Mouse (Mus musculus): ENCODE measurements around the gene Akna. TPM values are rescaled to one million over a fixed set of nuclear protein-coding genes. Genes with fewer than 3 reads are reported as not detected.
A peak's percentile ranks its signal among the peaks of the same experiment; 100 is the strongest.

The Akna gene
- polyA plus RNA-seq, 1 experiment from 2014 or later = 6.0 TPM

- no peaks in the 10 kb centered on the region for H3K9me3 ChIP-seq (ENCODE audit: control insufficient read depth, low read length)
- no peak overlapping the region for H3K9ac ChIP-seq (ENCODE audit: low read length)
- DNase-seq (ENCODE audit: low spot score) (no peak), ATAC-seq (ENCODE audit: insufficient read depth, low FRiP score, low TSS enrichment) (no peak)
- H3K4me2 ChIP-seq (ENCODE audit: low read depth) = no peak overlapping the region
- H3K4me1 ChIP-seq (ENCODE audit: control insufficient read depth, insufficient read depth, low read length) = peaks cover 3% of the 10 kb centered on the region; the same call in 1 of the 2 replicates
- no peak overlapping the region for H3K27ac ChIP-seq (ENCODE audit: low read depth, low read length)
- H3K27me3 ChIP-seq (ENCODE audit: control insufficient read depth, insufficient read depth, low read length) = no peaks in the 10 kb centered on the region
- H3K36me3 ChIP-seq (ENCODE audit: control insufficient read depth, insufficient read depth, low read length) = no peaks in the 10 kb centered on the region; the same call in 1 of the 2 replicates
- WGBS = 67% methylated on average over 11 of the region's 11 CpGs
- H3K4me3 ChIP-seq (ENCODE audit: low read depth, low read length) = no peak overlapping the region
Measured at GRCm38 (mm10) chr4:63398854-63399609, 4.1 kb downstream of the Akna start.

- Histone ChIP-seq H3K4me1 (ENCODE audit: control insufficient read depth, insufficient read depth, low read length) (0 out of 2 replicates have a peak, but pooled peaks cover 3% of the 10 kb centered on the region), H3K27me3 (ENCODE audit: control insufficient read depth, insufficient read depth, low read length) (no peaks in the 10 kb centered on the region), H3K4me3 (ENCODE audit: low read depth, low read length) (no peak overlapping the region), H3K9me3 (ENCODE audit: control insufficient read depth, low read length) (no peaks in the 10 kb centered on the region), H3K27ac (ENCODE audit: low read depth, low read length) (no peak overlapping the region), H3K36me3 (ENCODE audit: control insufficient read depth, insufficient read depth, low read length) (no peaks in the 10 kb centered on the region; the same call in 1 of the 2 replicates), H3K9ac (ENCODE audit: low read length) (no peak overlapping the region), H3K4me2 (ENCODE audit: low read depth) (no peak overlapping the region)
- 86% methylated on average over 10 of the region's 10 CpGs for WGBS
- ATAC-seq (ENCODE audit: insufficient read depth, low FRiP score, low TSS enrichment) (no peak), DNase-seq (ENCODE audit: low spot score) (no peak)
Measured at GRCm38 (mm10) chr4:63397981-63398537, 5.1 kb downstream of the Akna start.

GRCm38 (mm10) chr4:63391322-63391721 is 11.8 kb downstream of the Akna start:
- Histone ChIP-seq H3K27me3 (ENCODE audit: control insufficient read depth, insufficient read depth, low read length) (no peaks in the 10 kb centered on the region), H3K27ac (ENCODE audit: low read depth, low read length) (no peak overlapping the region), H3K4me2 (ENCODE audit: low read depth) (no peak overlapping the region), H3K9me3 (ENCODE audit: control insufficient read depth, low read length) (no peaks in the 10 kb centered on the region), H3K4me1 (ENCODE audit: control insufficient read depth, insufficient read depth, low read length) (peaks cover 13% of the 10 kb centered on the region), H3K9ac (ENCODE audit: low read length) (no peak overlapping the region), H3K4me3 (ENCODE audit: low read depth, low read length) (no peak overlapping the region), H3K36me3 (ENCODE audit: control insufficient read depth, insufficient read depth, low read length) (no peaks in the 10 kb centered on the region; the same call in 1 of the 2 replicates)
- 84% methylated on average over 6 of the region's 6 CpGs for WGBS
- ATAC-seq (ENCODE audit: insufficient read depth, low FRiP score, low TSS enrichment) (no peak), DNase-seq (ENCODE audit: low spot score) (no peak)

- DNase-seq (ENCODE audit: low spot score) (no peak), ATAC-seq (ENCODE audit: insufficient read depth, low FRiP score, low TSS enrichment) (peak; percentile 67)
- Histone ChIP-seq H3K9me3 (ENCODE audit: control insufficient read depth, low read length) (no peaks in the 10 kb centered on the region), H3K27ac (ENCODE audit: low read depth, low read length) (no peak overlapping the region), H3K9ac (ENCODE audit: low read length) (no peak overlapping the region), H3K4me2 (ENCODE audit: low read depth) (no peak overlapping the region), H3K4me3 (ENCODE audit: low read depth, low read length) (no peak overlapping the region), H3K27me3 (ENCODE audit: control insufficient read depth, insufficient read depth, low read length) (no peaks in the 10 kb centered on the region), H3K4me1 (ENCODE audit: control insufficient read depth, insufficient read depth, low read length) (peaks cover 13% of the 10 kb centered on the region), H3K36me3 (ENCODE audit: control insufficient read depth, insufficient read depth, low read length) (no peaks in the 10 kb centered on the region; the same call in 1 of the 2 replicates)
- WGBS = 54% methylated on average over 11 of the region's 11 CpGs
Measured at GRCm38 (mm10) chr4:63389887-63390528, 13.1 kb downstream of the Akna start.

GRCm38 (mm10) chr4:63389121-63389886 is 13.8 kb downstream of the Akna start:
- Histone ChIP-seq H3K36me3 (ENCODE audit: control insufficient read depth, insufficient read depth, low read length) (no peaks in the 10 kb centered on the region; the same call in 1 of the 2 replicates), H3K4me1 (ENCODE audit: control insufficient read depth, insufficient read depth, low read length) (peaks cover 13% of the 10 kb centered on the region), H3K27ac (ENCODE audit: low read depth, low read length) (peak overlapping the region; percentile 17; the same call in 1 of the 2 replicates), H3K4me2 (ENCODE audit: low read depth) (no peak overlapping the region), H3K9me3 (ENCODE audit: control insufficient read depth, low read length) (no peaks in the 10 kb centered on the region), H3K9ac (ENCODE audit: low read length) (no peak overlapping the region; the same call in 1 of the 2 replicates), H3K27me3 (ENCODE audit: control insufficient read depth, insufficient read depth, low read length) (no peaks in the 10 kb centered on the region), H3K4me3 (ENCODE audit: low read depth, low read length) (no peak overlapping the region)
- DNase-seq (ENCODE audit: low spot score) = no peak
- peak; percentile 67 for ATAC-seq (ENCODE audit: insufficient read depth, low FRiP score, low TSS enrichment)
- 32% methylated on average over 8 of the region's 8 CpGs for WGBS

- no peaks in the 10 kb centered on the region for H3K9me3 ChIP-seq (ENCODE audit: control insufficient read depth, low read length)
Measured at GRCm38 (mm10) chr4:63388029-63388428, 15.1 kb downstream of the Akna start.

GRCm38 (mm10) chr4:63385784-63386183 is 17.4 kb downstream of the Akna start:
- H3K4me3 ChIP-seq (ENCODE audit: low read depth, low read length) = no peak overlapping the region
- no peaks in the 10 kb centered on the region for H3K36me3 ChIP-seq (ENCODE audit: control insufficient read depth, insufficient read depth, low read length)
- no peaks in the 10 kb centered on the region for H3K9me3 ChIP-seq (ENCODE audit: control insufficient read depth, low read length)
- WGBS = 92% methylated on average over 11 of the region's 11 CpGs
- ATAC-seq (ENCODE audit: insufficient read depth, low FRiP score, low TSS enrichment) (no peak), DNase-seq (ENCODE audit: low spot score) (no peak)
- no peak overlapping the region for H3K9ac ChIP-seq (ENCODE audit: low read length)
- peaks cover 13% of the 10 kb centered on the region for H3K4me1 ChIP-seq (ENCODE audit: control insufficient read depth, insufficient read depth, low read length)
- H3K4me2 ChIP-seq (ENCODE audit: low read depth) = no peak overlapping the region
- H3K27ac ChIP-seq (ENCODE audit: low read depth, low read length) = no peak overlapping the region
- H3K27me3 ChIP-seq (ENCODE audit: control insufficient read depth, insufficient read depth, low read length) = no peaks in the 10 kb centered on the region

More at GRCm38 (mm10) chr4:63388029-63388428, 15.1 kb downstream of the Akna start:
- H3K4me1 ChIP-seq (ENCODE audit: control insufficient read depth, insufficient read depth, low read length) = peaks cover 13% of the 10 kb centered on the region
- H3K4me2 ChIP-seq (ENCODE audit: low read depth) = no peak overlapping the region
- 74% methylated on average over 6 of the region's 6 CpGs for WGBS
- H3K4me3 ChIP-seq (ENCODE audit: low read depth, low read length) = no peak overlapping the region
- ATAC-seq (ENCODE audit: insufficient read depth, low FRiP score, low TSS enrichment) (no peak), DNase-seq (ENCODE audit: low spot score) (no peak)
- no peak overlapping the region for H3K27ac ChIP-seq (ENCODE audit: low read depth, low read length)
- no peak overlapping the region for H3K9ac ChIP-seq (ENCODE audit: low read length)
- H3K36me3 ChIP-seq (ENCODE audit: control insufficient read depth, insufficient read depth, low read length) = no peaks in the 10 kb centered on the region
- H3K27me3 ChIP-seq (ENCODE audit: control insufficient read depth, insufficient read depth, low read length) = no peaks in the 10 kb centered on the region

- H3K36me3 ChIP-seq (ENCODE audit: control insufficient read depth, insufficient read depth, low read length) = peaks cover 3% of the 10 kb centered on the region; the same call in 1 of the 2 replicates
- no peak overlapping the region for H3K4me2 ChIP-seq (ENCODE audit: low read depth)
- DNase-seq (ENCODE audit: low spot score) (no peak), ATAC-seq (ENCODE audit: insufficient read depth, low FRiP score, low TSS enrichment) (no peak)
- 95% methylated on average over 3 of the region's 3 CpGs for WGBS
- peaks cover 13% of the 10 kb centered on the region for H3K4me1 ChIP-seq (ENCODE audit: control insufficient read depth, insufficient read depth, low read length)
- H3K9ac ChIP-seq (ENCODE audit: low read length) = no peak overlapping the region
- no peak overlapping the region for H3K27ac ChIP-seq (ENCODE audit: low read depth, low read length)
- no peaks in the 10 kb centered on the region for H3K27me3 ChIP-seq (ENCODE audit: control insufficient read depth, insufficient read depth, low read length)
- no peaks in the 10 kb centered on the region for H3K9me3 ChIP-seq (ENCODE audit: control insufficient read depth, low read length)
- no peak overlapping the region for H3K4me3 ChIP-seq (ENCODE audit: low read depth, low read length)
Measured at GRCm38 (mm10) chr4:63385253-63385652, 17.9 kb downstream of the Akna start.

All from neural tube, embryonic 11.5 days (tissue).